Mouse (Mus musculus) kidney, adult 8-10 months (tissue): ENCODE results near the gene Hoxa4.

Experiments used
- DNase-seq, 2 experiments: peaks; one replicate each; pipeline ENCODE4 v3.0.0; 2022

Gene Hoxa4

DNA sequence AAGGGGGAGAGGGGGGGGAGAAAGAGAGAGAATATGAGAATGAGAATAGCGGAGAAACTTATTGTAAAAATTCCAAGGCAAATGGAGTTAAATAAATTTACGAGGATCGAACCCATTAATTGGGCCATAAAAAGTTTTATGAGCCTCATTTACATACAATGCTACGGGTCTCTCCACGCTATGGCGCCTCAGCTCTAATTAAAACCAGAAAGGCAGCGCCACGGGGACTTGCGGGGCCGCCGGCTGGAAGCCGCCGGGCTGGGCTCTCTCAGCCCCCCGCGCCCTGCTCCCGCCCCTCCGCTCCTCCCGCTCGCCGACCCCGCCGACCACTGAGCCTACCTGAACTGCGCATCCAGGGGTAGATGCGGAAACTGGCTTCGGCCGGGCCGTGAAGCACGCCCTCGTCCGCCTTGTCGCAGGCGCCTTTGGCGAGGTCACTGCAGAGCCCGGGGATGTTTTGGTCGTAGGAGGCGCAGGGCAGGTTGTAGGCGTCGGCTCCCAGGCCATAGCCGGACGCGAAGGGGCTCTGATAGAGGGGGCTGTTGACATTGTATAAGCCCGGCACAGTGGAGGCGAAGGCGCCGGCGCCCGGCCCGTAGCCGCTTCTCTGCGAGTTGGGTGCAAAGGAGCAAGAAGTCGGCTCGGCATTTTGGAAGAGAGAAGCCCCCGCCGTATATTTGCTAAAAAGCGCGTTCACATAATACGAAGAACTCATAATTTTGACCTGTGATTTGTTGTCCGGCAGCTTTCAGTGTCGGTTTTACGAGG lies 25.3 kb upstream of the Hoxa4 start:
- peak in 1 of 2 experiments; percentile 61 for DNase-seq

DNA sequence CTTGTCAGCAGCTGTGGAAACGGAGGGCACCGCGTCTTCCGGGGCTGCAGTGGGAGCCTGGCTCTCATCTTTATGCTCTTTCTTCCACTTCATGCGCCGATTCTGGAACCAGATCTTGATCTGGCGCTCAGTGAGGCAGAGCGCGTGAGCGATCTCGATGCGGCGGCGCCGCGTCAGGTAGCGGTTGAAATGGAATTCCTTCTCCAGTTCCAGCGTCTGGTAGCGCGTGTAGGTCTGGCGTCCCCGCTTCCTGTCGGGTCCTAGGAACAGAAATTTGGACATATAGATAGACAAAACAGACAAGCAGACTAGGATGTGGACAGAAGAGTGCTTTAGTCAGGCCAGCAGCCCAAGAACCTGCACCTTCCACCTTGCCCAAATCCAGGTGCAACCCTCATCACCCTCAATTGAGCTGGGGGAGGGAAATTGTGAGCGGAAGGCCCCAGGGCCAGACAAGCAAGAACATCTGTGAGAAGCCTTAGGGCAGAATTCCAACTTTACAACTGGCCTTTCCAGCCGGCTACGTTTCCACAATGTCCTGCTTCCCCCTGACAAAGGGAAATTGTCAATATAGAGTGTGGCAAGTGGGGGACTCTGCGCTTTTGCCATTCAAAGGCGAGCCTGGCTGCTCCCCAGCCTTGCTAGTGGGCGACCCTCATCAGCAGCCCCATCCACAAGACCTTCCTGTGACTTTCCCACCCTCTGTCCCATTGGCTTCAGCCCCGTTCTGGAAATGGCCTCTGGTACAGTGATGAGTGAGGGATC lies 24.4 kb upstream of the Hoxa4 start:
- DNase-seq: peak; percentile 37 to 53

DNA sequence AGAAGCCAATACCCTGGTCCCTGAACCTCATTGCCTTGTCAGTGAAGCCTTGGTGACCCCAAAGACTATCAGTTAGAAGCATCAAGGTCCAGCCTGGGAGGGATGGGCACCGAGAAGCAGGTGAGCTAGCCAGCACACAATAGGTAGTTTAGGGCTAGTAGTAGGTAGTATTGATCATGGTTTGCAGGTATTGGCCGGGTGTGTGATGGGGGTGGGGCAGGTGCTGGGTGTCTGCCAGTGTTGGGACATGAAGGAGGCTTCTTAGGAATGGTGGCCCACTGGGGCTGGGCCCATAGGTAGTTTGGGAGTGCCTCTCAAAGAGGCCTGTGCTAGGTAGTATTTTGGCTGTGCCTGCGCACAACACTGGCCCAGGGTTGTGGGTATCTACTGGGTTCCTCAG lies 23.5 kb upstream of the Hoxa4 start:
- DNase-seq: peak; percentile 20 to 29

DNA sequence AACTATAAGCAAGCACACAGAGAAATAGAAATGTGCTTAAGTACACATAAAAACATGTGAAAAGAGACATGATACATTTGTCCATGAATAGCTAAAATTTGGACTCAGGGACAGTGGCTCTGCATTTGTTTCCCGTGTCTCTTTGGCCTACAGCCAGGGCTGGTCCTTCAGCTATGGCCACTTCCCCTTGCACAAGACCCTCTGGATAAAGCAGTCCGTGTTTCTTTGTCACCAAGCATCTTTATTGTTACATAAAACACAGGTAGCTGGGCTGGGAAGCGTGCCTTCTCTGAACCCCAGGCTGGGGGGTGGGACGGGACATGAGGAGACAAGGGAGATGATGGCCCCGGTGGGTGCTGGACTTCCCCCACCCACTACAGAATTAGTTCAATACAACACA lies 22.7 kb upstream of the Hoxa4 start:
- DNase-seq: peak; percentile 15 to 37

DNA sequence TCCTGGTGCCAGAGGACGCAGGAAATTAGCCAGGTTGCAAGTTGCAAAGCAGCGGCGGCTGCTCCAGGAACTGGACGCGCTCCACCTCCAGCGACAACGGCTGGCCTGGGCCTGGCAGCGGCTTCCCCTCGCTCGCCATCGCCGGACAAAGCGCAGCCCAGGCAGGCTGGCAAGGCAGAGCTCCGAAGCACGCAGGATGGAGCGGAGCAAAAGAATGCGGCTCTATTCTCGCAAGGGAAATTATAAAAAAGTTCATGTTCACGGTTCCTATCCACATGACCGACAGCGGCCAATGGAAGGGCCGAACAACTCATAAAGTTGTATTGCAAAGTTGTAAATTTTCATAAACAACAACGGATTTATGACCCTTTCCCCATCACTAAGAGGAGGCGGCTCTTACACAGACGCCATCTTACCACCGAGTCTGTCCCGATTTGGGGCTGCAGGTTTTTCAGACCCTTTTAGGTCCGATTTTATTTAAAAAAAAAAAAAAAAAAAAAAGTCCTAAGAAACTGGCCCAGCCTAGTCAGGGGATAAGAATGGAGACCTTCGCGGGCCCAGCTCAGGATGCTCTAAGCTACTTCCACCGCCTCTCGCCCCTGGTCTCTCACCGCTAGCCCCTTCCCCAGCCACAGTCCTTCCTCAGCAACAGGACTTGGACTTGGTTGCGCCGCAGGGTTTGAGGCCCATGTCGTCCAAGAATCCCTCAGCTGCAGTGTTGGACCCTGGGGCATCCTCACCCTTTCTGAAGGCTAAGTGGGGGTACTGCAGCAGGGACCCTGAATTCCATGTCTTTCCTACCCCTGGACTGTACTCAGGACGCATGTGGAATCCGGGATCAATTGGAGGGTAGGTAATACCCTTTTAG lies 21.8 kb upstream of the Hoxa4 start, which contains the start of the genes Hoxa3 and Gm28308:
TSS of gene Hoxa3 (minus strand) at position 218 of the 868 bp plus-strand sequence.
TSS of gene Gm28308 (minus strand) at position 221 of the 868 bp plus-strand sequence.
- peak; percentile 87 to 88 for DNase-seq

DNA sequence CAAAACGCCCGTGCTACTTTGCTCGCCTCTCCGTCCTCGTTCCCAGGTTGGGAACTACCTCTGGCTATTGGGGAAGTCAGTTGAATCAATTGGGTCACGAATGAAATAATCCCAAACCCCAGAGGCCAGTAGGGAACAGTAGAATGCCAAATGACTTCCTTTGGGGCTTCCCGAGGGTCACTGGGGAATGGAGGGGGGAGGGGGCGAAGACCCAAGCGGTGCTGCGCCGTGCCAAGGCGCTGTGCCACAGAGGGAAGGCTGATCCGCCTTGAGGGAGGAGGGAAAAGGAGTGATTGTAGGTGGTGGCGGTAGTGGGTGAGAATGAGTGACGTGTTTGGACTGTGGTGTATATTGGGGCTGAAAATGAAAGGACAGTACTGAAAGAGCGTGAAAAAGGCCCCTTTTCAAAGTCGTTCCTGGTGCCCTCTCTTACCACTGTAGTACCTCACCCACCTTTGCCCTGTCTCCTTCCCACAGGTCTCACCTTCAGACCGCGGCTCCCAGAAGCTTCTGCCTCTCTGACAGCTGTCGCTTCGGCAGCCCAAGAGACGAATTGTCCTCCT lies 21.1 kb upstream of the Hoxa4 start:
- peak; percentile 72 to 78 for DNase-seq

DNA sequence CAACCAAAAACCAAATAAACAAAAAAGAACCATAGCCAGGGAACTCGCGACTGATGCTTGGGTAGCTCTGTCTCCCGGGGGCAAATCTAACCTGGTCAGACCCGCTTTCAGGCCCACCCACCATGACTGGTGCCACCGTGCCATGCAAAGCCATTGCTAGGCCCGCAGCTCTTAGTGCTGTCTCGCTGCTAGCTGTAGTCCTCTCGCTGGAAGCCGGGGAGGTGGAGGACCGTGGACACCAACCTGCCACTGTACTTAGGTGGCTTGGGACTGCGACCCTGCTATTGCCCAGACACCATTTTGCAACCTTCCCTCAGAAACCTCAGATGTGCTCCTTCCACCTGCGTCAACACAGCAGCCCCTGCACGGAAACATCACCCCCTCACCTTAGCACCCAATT lies 20.4 kb upstream of the Hoxa4 start:
- DNase-seq: peak; percentile 31 to 41

DNA sequence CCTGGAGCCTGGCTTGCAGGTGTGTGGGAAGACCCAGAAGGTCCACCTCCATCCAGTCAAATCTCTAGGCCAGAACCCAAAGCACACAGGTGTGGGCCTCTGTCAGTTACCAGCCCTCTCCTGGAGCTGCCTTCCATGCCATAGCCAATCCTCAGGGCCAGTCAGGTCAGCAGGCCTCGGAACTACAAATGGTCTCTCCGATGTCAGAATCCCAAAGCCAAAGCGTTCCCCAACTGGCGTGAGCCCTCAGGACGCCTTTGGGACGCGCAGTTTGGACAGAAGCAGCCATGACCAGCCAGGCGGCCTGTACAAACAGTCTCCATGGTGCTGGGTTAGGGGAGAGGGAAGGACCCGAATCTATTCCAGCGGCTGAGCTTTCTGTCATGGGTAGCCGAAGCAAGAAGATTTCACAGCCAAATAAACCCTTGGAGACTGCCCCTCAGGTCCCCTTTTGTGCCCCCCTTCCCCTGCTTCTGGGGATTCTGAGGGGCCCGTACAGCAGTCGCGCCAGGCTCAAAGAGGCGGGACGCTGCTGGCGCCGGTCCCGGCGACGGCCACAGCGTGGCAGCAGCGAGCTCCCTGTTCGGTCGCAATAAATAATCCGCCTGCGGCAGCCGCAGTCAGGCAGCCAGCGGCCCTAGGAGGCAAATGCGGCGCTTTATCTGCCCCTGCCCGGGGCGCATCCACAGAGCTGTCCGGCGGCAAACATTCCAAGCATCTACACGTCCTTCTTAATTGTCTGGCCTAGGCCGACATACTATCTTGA lies 19.8 kb upstream of the Hoxa4 start:
- peak; percentile 82 to 87 for DNase-seq

DNA sequence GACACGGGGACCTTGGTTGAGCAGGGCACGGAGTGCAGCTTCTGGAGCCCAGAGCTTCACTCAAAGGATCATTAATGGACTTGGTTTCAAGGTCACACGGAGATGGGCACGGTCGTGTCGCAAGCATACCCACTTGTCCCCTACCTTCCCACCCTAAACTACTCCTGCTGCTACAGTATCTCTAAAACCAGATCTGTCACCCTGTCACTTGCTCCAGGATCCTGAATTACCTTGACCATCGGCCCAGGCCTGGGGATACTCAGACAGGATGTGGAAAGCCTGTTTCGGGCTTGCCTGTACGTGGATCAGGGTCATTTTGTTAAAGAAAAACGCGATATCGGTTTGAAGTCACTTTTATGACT lies 18.1 kb upstream of the Hoxa4 start:
- DNase-seq: no peak

DNA sequence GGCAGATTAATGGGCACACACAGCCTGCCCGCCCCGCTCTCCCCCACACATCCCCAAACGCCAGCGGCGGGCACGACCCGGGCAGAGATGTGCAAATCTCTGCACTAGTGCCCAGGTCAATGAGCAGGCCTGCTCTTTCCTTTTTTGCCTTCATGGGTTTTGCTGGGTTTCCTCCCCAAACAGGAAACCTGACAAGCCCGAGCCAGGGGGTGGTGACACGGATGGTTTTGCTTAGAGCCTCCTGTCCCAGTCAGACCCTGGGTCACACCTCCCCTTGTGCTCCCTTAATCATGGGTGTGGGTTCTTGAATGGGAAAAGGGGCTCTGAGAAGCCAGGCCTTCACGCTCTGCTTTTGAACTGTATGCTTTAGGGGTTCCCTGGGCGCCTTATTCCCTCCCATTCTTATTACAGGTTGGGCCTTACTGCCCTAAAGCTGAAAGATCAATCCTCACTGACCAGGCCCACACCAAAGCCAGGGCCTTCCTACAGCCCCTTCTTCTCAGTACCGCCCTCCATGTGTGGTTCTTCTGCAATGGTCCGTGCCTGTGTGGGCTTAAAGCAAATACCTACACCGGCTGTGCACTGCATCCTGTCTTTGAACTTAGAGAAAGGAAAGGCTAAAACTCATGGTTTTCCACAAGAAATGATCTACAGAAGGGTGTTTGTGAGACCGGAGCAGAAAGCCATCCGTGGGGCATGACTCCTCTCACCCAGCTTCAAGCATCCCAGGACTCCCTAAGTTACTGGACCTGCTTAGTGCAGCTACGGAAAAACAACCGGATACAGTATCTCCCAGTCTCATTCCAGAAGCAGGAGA lies 17.5 kb upstream of the Hoxa4 start:
- DNase-seq: peak in 1 of 2 experiments; percentile 22

DNA sequence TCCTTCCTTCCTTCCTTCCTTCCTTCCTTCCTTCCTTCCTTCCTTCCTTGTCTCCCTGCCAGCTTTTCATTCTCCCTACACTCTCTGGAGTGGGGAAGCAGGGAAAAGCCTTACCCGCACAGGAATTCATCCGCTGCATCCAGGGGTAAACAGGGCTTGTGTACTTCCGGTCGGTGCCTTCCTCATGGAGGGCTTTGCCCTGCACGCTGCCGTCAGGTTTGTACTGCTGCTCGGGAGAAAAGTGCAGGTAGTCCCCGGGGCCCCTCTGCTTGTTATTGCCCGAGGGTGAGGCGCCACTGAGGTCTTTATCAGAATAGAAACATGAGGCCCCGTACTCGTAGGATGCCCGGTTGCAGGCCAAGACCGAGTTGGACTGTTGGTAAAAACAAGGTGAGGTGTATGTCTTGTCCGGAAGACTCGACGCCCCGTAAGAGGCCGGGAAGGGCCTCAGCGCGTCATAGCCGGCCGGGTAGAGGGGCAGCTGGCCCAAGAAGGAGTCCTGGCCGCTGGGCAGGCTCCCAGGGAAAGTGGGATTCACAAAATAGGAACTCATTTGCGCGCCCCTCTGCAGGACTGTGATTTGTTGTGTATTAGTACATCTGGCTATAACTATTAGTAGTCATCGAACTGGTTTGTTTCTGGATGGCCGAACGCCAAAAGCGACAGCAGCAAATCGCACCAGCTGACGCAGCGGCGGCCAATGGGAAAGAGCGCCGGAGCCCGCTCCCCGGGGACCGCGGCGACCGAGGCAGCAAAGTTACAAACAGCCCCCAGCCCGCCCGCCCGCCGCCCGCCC lies 16.7 kb upstream of the Hoxa4 start, which contains the start of gene Hoxa6:
TSS of gene Hoxa6 (minus strand) at position 651 of the 796 bp plus-strand sequence.
- peak; percentile 65 to 69 for DNase-seq

DNA sequence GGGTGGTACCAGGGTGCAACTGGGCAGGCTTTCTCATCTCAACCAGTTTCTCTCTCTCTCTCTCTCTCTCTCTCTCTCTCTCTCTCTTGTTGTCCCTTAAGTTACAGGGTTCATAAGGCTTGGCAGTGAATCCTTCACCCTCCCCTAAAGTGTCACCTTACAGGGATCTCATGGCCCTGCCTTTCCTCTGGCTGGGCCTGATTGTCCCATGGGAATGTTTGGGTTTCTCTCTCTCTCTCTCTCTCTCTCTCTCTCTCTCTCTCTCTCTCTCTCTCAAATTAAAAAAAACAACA lies 16.1 kb upstream of the Hoxa4 start:
- no peak for DNase-seq

DNA sequence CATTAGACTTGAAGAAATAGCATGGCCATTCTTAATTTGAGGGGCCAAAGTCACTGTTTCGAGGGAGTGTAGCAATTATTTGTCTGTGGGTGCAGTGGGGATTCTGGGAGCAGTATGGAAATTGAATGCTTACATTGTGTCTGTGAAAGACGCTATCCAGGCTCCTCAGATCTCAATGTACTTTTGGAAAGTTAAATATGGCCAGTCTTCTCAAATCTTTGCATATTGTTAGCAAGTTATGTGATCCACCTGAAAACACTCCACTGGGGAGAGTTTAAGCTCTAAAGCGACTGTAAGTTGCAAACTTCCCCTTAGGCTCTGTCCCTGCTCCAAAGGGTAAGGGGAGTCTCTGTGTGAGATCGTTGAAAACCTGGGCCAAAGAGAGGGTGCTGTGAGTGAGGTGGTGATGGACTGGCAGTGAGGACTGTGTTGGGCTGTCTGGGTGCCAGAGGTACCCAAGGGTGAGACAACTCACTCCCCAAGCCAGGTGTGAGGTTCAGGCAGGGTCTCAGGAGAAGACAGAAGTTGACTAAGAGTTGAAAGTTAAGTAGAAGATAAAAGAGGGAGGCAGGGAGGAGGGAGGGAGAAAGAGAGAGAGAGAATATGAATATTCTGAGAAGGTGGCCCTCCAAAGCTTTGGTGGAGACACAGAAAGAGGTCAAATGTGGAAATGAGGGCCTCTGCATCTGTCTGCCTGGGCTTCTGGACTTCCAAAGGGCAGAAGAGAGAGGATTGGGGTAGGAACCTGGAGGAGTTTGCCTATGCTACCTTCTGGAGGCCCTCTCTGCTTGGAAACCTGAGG lies 15.5 kb upstream of the Hoxa4 start:
- DNase-seq: no peak

DNA sequence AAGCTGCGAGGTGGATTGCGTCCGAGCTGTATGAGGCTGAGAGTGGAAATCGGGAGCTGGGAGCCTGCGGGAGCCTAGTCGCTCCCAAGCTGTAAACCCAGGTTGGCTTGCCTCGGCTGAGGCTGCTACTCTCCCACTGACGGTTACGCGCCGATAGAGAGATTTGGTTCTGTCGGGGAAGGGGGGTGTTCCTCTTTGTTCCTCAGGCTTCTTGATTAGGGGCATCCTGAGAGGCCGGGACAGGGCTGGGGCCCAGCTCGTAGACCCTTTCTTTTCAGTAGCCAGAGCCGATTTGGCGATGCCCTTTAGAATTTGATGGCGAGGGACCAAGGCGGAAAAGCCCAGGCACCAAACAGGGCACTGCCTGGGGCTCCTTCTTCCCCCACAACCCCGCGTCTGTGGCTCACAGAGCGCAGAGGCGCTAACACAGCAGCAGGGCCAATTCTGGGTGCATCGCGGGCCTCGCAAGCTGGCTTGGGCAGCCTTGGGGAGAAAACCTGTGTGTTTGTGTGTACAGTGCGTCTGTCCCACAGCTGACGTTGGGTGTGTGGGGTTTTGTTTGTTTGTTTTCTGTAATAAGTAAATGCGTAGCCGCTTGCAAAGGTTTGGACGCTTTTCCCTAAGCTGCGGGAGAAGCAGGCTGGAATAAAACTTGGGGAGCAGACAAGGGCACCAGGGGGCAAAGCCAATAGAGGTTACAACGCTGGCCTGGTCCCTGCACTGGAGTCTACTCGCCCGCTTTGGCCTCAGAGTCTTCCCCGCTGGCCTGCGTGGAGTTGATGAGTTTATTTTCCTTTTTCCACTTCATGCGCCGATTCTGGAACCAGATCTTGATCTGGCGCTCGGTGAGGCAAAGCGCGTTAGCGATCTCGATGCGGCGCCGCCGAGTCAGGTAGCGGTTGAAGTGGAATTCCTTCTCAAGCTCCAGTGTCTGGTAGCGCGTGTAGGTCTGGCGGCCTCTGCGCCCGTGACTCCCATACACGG lies 14.4 kb upstream of the Hoxa4 start:
- DNase-seq: peak in 1 of 2 experiments; percentile 4

DNA sequence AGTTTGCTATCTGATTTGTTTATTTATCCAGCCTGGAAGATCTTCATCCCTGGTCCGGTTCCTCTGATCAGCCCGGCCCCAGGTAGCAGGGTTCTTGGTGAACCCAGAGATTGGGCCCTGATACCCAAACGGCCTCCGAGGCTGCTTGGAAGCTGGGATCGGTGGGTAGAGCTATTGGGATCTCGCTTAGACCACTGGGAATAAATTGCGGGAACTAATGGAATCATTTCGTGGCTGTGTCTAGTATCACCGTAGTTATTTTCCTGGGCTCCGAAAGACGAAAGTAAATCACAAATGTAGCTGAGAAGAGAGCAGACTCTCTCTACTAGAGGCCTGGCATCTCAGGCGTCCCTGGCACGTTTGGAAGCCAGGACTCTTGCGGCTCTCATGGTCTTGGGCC lies 13.7 kb upstream of the Hoxa4 start:
- DNase-seq: no peak

DNA sequence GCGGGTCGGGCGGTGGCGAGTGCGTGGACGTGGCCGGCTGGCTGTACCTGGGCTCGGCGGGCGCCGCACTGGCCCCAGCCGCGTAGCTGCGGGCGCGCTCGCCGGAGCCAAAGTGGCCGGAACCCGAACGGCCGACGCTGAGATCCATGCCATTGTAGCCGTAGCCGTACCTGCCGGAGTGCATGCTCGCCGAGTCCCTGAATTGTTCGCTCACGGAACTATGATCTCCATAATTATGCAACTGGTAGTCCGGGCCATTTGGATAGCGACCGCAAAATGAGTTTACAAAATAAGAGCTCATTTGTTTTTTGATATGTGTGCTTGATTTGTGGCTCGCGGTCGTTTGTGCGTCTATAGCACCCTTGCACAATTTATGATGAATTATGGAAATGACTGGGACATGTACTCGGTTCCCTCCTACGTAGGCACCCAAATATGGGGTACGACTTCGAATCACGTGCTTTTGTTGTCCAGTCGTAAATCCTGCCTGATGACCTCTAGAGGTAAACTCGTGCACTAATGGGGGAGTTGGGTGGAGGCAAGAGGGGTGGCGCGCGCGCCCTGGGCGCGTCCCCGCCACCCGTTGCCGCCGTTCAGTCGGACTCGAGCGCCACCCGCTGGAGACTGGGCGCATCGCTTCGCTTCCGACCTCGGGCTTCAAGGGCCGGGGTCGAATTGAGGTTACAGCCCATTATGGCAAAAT lies 12.6 kb upstream of the Hoxa4 start, which contains the start of gene Hoxa5:
TSS of gene Hoxa5 (minus strand) at position 538 of the 703 bp plus-strand sequence.
- peak; percentile 91 to 93 for DNase-seq

DNA sequence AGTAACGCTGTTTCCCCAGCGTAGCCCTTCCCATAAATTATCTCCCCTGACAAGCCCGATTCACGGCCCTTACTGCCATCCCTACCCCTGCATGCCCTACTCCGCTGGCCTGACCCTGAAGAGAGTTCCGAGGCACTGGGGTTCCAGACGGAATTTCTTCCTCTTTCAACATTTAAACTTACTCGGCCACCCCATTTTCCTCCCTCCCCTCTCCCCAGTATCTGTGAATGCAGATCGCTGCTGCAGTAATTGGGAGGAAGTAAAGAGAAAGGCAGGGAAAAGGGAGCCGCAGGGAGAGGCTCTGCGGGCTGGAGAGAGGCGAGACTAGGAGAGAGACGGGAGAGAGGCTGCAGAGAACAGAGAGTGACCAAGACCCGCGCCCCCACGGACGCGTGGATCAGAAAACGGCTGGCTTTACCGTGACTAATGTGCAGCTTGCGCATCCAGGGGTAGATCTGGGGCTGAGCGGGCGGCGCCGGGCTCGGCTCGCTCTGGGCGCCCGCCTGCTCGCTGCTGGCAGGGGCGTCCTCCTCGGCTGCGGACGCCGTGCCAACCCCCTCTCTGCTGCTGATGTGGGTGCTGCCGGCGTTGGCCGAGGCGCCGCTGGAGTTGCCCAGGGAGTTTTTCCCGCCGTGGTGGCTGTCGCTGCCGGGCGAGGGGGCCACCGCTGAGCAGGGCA lies 12.0 kb upstream of the Hoxa4 start:
- peak in 1 of 2 experiments; percentile 38 for DNase-seq
